Mouse (Mus musculus): ENCODE results near the gene Ppip5k2. TPM values are rescaled to one million over a fixed set of nuclear protein-coding genes. Genes with fewer than 3 reads are reported as not detected.

The Ppip5k2 gene
- polyA plus RNA-seq, 1 experiment from 2014 or later, result 7.7 TPM

DNA sequence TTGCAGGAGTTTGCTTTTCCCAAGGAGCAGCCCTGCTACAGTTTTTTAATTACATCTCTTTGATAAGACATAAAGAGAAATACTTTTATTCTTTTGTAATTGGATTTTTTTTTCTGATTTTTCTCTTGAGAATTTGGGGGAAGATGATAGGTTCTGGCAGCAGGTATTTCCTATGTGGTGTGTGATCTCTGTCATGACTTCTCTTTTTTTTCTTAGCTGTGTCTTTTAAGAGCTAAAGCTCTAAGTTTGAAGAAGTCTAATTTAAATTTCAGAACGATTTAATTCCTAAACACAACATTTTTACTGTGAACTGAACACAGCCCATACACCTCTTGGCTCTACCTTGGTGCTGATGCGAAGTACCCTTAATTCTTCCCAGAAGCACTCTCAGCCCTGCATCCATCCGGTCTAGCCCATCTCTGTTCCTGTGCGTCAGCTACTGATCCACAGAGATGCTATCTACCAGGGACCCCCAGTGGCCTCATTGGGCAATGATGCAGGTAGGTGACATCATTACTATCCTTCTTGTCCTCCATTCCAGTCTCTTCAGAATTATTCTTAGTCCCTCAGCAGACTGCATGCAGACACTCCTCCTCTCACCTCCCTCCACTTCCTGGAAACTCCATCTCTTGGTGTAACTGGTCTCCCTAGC, 93.6 kb downstream of the Ppip5k2 start:
- H3K4me1 ChIP-seq (ENCODE audit: insufficient read depth, low read depth, low read length), result no peaks in the 10 kb centered on the region
- H3K9ac ChIP-seq (replicated peaks; ENCODE audit: low read depth), result no peak overlapping the region
- H3K4me3 ChIP-seq (ENCODE audit: low read depth, low read length), result no peak overlapping the region
- no peaks in the 10 kb centered on the region for H3K36me3 ChIP-seq (ENCODE audit: insufficient read depth, low read length)
- no peak overlapping the region for H3K4me2 ChIP-seq (replicated peaks; ENCODE audit: low read depth, low read length)
- no peak overlapping the region for H3K27ac ChIP-seq (ENCODE audit: low read length)
- 64% methylated on average over 4 of the region's 4 CpGs for WGBS
- DNase-seq (ENCODE audit: low spot score) (no peak), ATAC-seq (no peak)
- no peaks in the 10 kb centered on the region for H3K27me3 ChIP-seq (replicated peaks; ENCODE audit: insufficient read depth, low read length)
- TF ChIP-seq CTCF (IDR thresholded peaks at IDR 0.05), result no peak
- TF ChIP-seq EP300 (IDR thresholded peaks at IDR 0.05), result no peak
- H3K9me3 ChIP-seq (ENCODE audit: low read length), result no peaks in the 10 kb centered on the region

DNA sequence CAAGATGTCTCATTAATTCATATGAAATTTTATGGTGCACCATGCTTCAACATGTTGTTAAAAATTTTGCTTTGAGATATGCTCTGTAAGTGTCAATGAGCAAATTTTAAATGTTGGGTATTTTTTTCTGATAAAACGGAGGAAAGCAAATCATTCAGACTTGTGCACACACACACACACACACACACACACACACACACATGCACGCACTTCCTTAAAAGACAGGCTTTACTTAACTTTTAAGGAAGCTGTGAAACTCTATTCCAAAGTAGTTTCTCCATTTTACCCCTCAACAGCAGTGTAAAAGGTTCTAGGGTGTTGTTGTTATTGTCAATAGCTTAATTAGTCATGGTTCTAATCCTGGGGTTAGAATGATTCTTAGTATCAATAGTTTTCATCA, 94.1 kb downstream of the Ppip5k2 start:
- no peak for ATAC-seq
- no peaks in the 10 kb centered on the region for H3K27me3 ChIP-seq (replicated peaks; ENCODE audit: insufficient read depth, low read length)

DNA sequence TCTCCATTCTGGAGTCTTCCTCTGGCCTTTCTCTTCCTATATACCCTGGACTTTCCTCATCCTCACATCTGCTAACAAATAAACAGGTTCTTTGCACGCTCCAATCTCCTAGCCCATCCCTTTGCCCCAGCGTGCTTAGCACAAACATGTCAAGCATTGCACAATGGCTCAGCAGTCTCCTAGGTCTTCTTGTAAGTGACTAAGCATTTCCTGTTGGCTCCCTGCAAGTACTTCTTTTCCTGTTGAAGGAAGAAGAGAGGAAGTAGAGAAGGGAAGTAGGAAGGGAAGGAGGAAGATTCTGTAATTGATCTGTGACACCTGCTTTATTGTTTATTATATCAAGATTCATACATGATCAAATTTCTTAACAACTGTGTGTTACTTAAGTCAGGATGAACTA, 97.4 kb downstream of the Ppip5k2 start:
- peak; percentile 55 for DNase-seq (ENCODE audit: low spot score)

More for the DNA sequence above, 94.1 kb downstream of the Ppip5k2 start:
- H3K36me3 ChIP-seq (ENCODE audit: insufficient read depth, low read length), result no peaks in the 10 kb centered on the region
- WGBS, result 47% methylated on average over 2 of the region's 2 CpGs
- H3K4me2 ChIP-seq (replicated peaks; ENCODE audit: low read depth, low read length), result no peak overlapping the region
- DNase-seq (ENCODE audit: low spot score), result no peak
- no peak overlapping the region for H3K9ac ChIP-seq (replicated peaks; ENCODE audit: low read depth)
- TF ChIP-seq EP300 (IDR thresholded peaks at IDR 0.05) (no peak), CTCF (IDR thresholded peaks at IDR 0.05) (no peak)
- H3K27ac ChIP-seq (ENCODE audit: low read length), result no peak overlapping the region
- no peaks in the 10 kb centered on the region for H3K4me1 ChIP-seq (ENCODE audit: insufficient read depth, low read depth, low read length)
- no peak overlapping the region for H3K4me3 ChIP-seq (ENCODE audit: low read depth, low read length)
- H3K9me3 ChIP-seq (ENCODE audit: low read length), result no peaks in the 10 kb centered on the region

DNA sequence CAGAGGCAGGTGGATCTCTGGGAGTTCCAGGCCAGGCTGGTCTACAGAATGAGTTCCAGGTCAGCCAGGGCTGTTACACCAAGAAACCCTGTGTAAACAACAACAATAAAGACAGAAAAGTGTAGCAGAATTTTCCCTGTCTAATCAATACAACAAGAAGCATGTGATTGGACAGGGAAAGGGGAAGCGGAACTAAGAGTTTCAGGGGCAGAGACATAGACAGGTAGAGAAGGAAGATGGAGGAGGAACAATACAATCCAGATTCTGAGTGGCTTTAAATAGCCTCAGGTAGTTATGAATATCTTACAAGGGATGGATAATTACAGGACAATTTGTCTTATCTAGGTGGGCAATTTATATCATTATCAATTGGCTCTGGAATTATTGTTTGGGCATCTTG, 102.9 kb downstream of the Ppip5k2 start:
- WGBS, result 90% methylated on average over 1 of the region's 1 CpGs
- no peak for ATAC-seq
- Histone ChIP-seq H3K27ac (ENCODE audit: low read length) (no peak overlapping the region), H3K9ac (replicated peaks; ENCODE audit: low read depth) (no peak overlapping the region), H3K9me3 (ENCODE audit: low read length) (no peaks in the 10 kb centered on the region), H3K4me1 (ENCODE audit: insufficient read depth, low read depth, low read length) (no peaks in the 10 kb centered on the region), H3K36me3 (ENCODE audit: insufficient read depth, low read length) (no peaks in the 10 kb centered on the region), H3K27me3 (replicated peaks; ENCODE audit: insufficient read depth, low read length) (no peaks in the 10 kb centered on the region), H3K4me2 (replicated peaks; ENCODE audit: low read depth, low read length) (no peak overlapping the region), H3K4me3 (ENCODE audit: low read depth, low read length) (no peak overlapping the region)
- DNase-seq (ENCODE audit: low spot score), result no peak
- TF ChIP-seq EP300 (IDR thresholded peaks at IDR 0.05) (no peak), CTCF (IDR thresholded peaks at IDR 0.05) (no peak)

More for the DNA sequence above, 97.4 kb downstream of the Ppip5k2 start:
- Histone ChIP-seq H3K9ac (replicated peaks; ENCODE audit: low read depth) (no peak overlapping the region), H3K4me3 (ENCODE audit: low read depth, low read length) (no peak overlapping the region), H3K4me2 (replicated peaks; ENCODE audit: low read depth, low read length) (no peak overlapping the region), H3K27ac (ENCODE audit: low read length) (no peak overlapping the region), H3K36me3 (ENCODE audit: insufficient read depth, low read length) (no peaks in the 10 kb centered on the region), H3K27me3 (replicated peaks; ENCODE audit: insufficient read depth, low read length) (no peaks in the 10 kb centered on the region), H3K4me1 (ENCODE audit: insufficient read depth, low read depth, low read length) (no peaks in the 10 kb centered on the region), H3K9me3 (ENCODE audit: low read length) (no peaks in the 10 kb centered on the region)
- ATAC-seq, result peak; percentile 43; the same call in 1 of the 2 replicates
- WGBS, result 6% methylated on average over 2 of the region's 2 CpGs
- TF ChIP-seq EP300 (IDR thresholded peaks at IDR 0.05), result 0 out of 2 replicates have a peak, but pooled peaks have one; percentile 21
- TF ChIP-seq CTCF (IDR thresholded peaks at IDR 0.05), result no peak

DNA sequence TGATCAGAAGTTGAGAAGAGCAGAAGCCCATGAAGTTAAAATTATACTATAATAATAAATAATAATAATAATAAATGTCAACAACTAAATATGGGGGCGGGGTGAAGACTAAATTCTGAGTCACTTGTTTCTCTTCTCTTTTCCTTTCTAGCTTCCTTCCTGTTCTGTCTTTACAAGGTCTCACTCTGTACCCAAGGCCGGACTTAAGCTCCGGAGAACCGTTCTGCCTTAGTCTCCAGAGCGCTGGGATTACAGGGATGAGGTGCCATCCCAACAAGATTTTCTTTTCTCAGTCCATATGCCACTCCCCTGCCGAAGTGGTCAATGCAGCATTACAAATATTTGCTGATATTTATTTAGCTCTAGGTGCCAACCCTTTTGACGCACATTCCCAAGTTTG, 107.9 kb downstream of the Ppip5k2 start:
- peak overlapping the region; percentile 83 for H3K27ac ChIP-seq (ENCODE audit: low read length)
- H3K9me3 ChIP-seq (ENCODE audit: low read length), result no peaks in the 10 kb centered on the region
- DNase-seq (ENCODE audit: low spot score), result peak; percentile 54
- TF ChIP-seq CTCF (IDR thresholded peaks at IDR 0.05), result no peak
- TF ChIP-seq EP300 (IDR thresholded peaks at IDR 0.05), result no peak
- H3K27me3 ChIP-seq (replicated peaks; ENCODE audit: insufficient read depth, low read length), result no peaks in the 10 kb centered on the region
- 10% methylated on average over 7 of the region's 7 CpGs for WGBS
- H3K4me3 ChIP-seq (ENCODE audit: low read depth, low read length), result peak overlapping the region; percentile 85
- no peak for ATAC-seq
- H3K4me2 ChIP-seq (replicated peaks; ENCODE audit: low read depth, low read length), result peak overlapping the region; percentile 98
- H3K36me3 ChIP-seq (ENCODE audit: insufficient read depth, low read length), result no peaks in the 10 kb centered on the region
- peak overlapping the region; percentile 58; the same call in 1 of the 2 replicates for H3K9ac ChIP-seq (replicated peaks; ENCODE audit: low read depth)
- H3K4me1 ChIP-seq (ENCODE audit: insufficient read depth, low read depth, low read length), result peaks cover 4% of the 10 kb centered on the region; the same call in 1 of the 2 replicates

DNA sequence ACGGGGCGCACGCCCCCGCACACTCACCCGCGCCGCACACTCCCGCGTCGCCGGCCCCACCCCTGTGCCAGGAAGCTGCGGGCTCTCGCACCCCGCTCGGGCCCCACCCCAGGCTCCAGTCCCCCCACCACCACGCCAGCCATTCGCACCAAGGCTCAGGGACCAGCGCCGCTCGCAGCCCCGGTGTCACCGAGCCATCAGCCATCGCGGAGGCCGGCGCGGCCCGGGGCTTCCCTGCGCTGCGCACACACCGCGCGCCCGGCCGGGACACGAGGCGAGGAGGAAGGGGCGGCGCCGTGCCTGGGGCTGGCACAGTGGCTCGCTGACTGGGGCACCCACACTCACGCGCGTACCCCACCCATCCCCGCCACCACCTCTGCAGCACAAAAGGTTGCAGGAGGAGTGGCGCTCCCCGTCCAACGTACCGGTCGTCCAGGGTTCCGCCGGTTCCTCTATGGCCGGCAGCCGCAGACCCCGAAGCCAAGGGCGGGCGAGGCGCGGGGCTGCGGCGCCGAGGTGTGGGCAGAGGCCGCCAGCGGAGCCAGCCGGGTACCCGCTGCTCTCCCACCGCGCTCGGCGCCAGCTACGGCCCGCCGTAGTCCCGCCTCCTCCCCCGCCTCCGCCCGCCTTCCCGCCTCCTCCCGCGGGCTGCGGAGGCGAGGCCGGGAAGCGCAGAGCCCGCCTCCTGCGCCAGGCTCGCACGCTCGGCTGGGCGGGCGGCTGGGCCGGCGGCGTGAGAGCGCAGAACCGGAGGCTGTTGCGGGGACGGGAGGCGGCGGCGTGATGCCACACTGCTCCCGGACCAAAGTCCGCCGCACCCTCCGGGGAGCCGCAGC, 108.6 kb downstream of the Ppip5k2 start, which contains the start of gene D1Ertd622e:
D1Ertd622e (minus strand) TSS at position 669 of the 836 bp plus-strand sequence.
- DNase-seq (ENCODE audit: low spot score) (peak; percentile 88), ATAC-seq (peak; percentile 94)
- no peaks in the 10 kb centered on the region for H3K36me3 ChIP-seq (ENCODE audit: insufficient read depth, low read length)
- H3K9ac ChIP-seq (replicated peaks; ENCODE audit: low read depth), result peak within 1 kb of the TSS; percentile 58
- under 1% methylated on average over 58 of the region's 106 CpGs for WGBS
- TF ChIP-seq CTCF (IDR thresholded peaks at IDR 0.05) (no peak), EP300 (IDR thresholded peaks at IDR 0.05) (no peak)
- H3K27ac ChIP-seq (ENCODE audit: low read length), result peak within 1 kb of the TSS; percentile 83
- peak within 1 kb of the TSS; percentile 85 for H3K4me3 ChIP-seq (ENCODE audit: low read depth, low read length)
- H3K27me3 ChIP-seq (replicated peaks; ENCODE audit: insufficient read depth, low read length), result no peaks in the 10 kb centered on the region
- peak within 1 kb of the TSS; percentile 98 for H3K4me2 ChIP-seq (replicated peaks; ENCODE audit: low read depth, low read length)
- H3K9me3 ChIP-seq (ENCODE audit: low read length), result no peaks in the 10 kb centered on the region
- H3K4me1 ChIP-seq (ENCODE audit: insufficient read depth, low read depth, low read length), result peaks cover 6% of the 10 kb centered on the region; the same call in 1 of the 2 replicates

All from lung, postnatal 0 days (tissue).